Mouse (Mus musculus) liver, postnatal 0 days (tissue): Measurements from ENCODE around the gene Pef1. TPM values are rescaled to one million over a fixed set of nuclear protein-coding genes. Genes with fewer than 3 reads are reported as not detected.

Experiments used
- ATAC-seq: fragments of 200-750 bp; cut with Nextera tagmentation; 2 replicates; pipeline ENCODE4 v1.8.0; 2017; ENCODE audit warnings: mild to moderate bottlenecking, moderate library complexity
- DNase-seq: peaks from one replicate; pipeline ENCODE4 v3.0.0-alpha.2; 2016
- H3K27ac ChIP-seq: fragments of 300-500 bp; sonication (generic); 2 replicates; pipeline ENCODE4 v1.5.1; 2014; ENCODE audit warnings: antibody characterized with exemption, moderate library complexity, mild to moderate bottlenecking, low read depth
- H3K27me3 ChIP-seq: fragments of 300-500 bp; sonication (generic); 2 replicates; pipeline ENCODE4 v1.6.1; 2014; ENCODE audit warnings: low read length, control low read depth, mixed read lengths; ENCODE audit not compliant: insufficient read depth
- H3K36me3 ChIP-seq: fragments of 300-500 bp; sonication (generic); replicated peaks from 2 replicates; pipeline ENCODE4 v1.6.1; 2014; ENCODE audit warnings: mild to moderate bottlenecking, control low read depth, low read length, moderate library complexity, mixed read lengths; ENCODE audit not compliant: insufficient read depth
- H3K4me1 ChIP-seq: fragments of 300-500 bp; sonication (generic); 2 replicates; pipeline ENCODE4 v1.6.1; 2014; ENCODE audit warnings: antibody characterized with exemption, mild to moderate bottlenecking, control low read depth; ENCODE audit not compliant: insufficient read depth
- H3K4me2 ChIP-seq: fragments of 300-500 bp; sonication (generic); 2 replicates; pipeline ENCODE4 v1.6.1; 2014; ENCODE audit warnings: low read depth, mild to moderate bottlenecking, low read length, moderate library complexity, mixed read lengths
- H3K4me3 ChIP-seq: fragments of 300-500 bp; sonication (generic); 2 replicates; pipeline ENCODE4 v1.5.1; 2014; ENCODE audit warnings: low read depth, low read length
- H3K9ac ChIP-seq: fragments of 300-500 bp; sonication (generic); replicated peaks from 2 replicates; pipeline ENCODE4 v1.6.1; 2014; ENCODE audit warnings: mild to moderate bottlenecking, moderate library complexity
- H3K9me3 ChIP-seq: fragments of 300-500 bp; sonication (generic); 2 replicates; pipeline ENCODE4 v1.6.1; 2016; ENCODE audit warnings: mild to moderate bottlenecking, control low read depth, low read length, mixed read lengths
- CTCF ChIP-seq: sonication (generic); IDR thresholded peaks from 2 replicates; pipeline ENCODE4 v1.5.1; 2016; ENCODE audit warnings: antibody characterized with exemption, low read depth
- EP300 ChIP-seq: IDR thresholded peaks from 2 replicates; pipeline ENCODE4 v1.6.1; 2016; ENCODE audit warnings: antibody characterized with exemption, low read depth, mild to moderate bottlenecking
- WGBS: fragments of 180-500 bp; shearing (Covaris S2); extraction: QIAGEN DNeasy Blood & Tissue Kit; methylation state at CpG from one replicate; pipeline ENCODE4 v1.1.7; 2014; ENCODE audit not compliant: insufficient replicate concordance; 5-methylcytosine and 5-hydroxymethylcytosine counted together
- polyA plus RNA-seq: library from polyadenylated mRNA; unstranded; fragments of >200 nt; fragmentation: Nextera tagmentation; extraction: Ambion mirVana; gene quantifications from 2 replicates; pipeline ENCODE4 v1.2.1, GENCODE M21; 2015

The Pef1 gene
- polyA plus RNA-seq, 1 experiment from 2014 or later = 26.0 TPM

DNA sequence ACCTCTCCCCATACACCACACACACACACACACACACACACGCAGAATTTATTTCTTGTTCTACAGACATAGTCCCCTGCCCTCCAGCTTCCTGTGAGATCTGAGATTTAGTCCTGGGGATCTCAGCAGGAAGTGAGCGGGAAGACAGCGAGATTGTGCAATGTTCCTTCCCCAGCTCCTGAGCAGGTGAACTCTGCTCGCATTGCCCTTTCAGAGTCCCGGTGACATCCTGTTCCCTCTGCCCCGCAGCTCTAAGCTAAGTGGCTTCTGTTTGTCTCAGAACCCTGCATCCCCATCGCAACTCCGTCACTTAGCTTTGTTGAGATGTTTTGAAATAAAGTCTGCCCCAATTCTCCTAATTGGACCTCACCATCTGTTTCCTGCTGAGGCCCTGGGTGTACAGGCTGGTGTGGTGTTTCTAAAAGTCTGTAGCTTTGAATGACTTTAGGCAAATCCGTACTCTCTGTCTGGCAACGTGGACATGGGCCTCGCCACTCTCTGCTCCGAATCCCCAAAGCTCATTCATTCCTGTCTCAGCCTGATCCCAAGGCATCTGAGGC, 54.5 kb downstream of the Pef1 start:
- TF ChIP-seq EP300 = no peak
- TF ChIP-seq CTCF = no peak
- DNase-seq = no peak
- Histone ChIP-seq H3K27me3 (peaks cover 5% of the 10 kb centered on the region), H3K4me1 (no peaks in the 10 kb centered on the region), H3K4me2 (no peak overlapping the region), H3K36me3 (no peaks in the 10 kb centered on the region), H3K9ac (no peak overlapping the region), H3K27ac (no peak overlapping the region), H3K9me3 (no peaks in the 10 kb centered on the region), H3K4me3 (no peak overlapping the region)
- no peak for ATAC-seq
- 32% methylated on average over 12 of the region's 12 CpGs for WGBS

DNA sequence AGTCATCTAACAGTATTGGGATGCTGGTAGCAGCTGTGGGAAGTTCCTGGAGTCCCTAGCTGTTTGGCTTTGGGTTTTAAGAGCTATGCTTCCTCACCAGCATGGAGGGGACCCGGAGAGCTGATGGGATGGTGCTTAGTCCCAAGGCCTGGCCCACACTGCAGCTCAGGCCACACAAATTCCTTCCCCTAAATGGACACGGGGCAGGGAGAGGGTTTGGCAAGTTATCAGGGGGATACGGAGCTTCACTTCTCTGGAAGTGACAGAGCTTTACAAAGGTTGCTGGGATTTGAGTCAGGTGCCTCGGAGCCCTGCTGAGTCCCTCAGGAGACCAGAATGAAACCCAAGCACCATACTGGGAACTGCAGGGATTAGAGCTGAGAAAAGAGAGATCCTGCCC, 59.0 kb downstream of the Pef1 start:
- Histone ChIP-seq H3K27me3 (peaks cover 10% of the 10 kb centered on the region), H3K4me1 (peaks cover 7% of the 10 kb centered on the region), H3K9me3 (no peaks in the 10 kb centered on the region), H3K4me2 (no peak overlapping the region), H3K4me3 (no peak overlapping the region), H3K36me3 (peaks cover 7% of the 10 kb centered on the region), H3K9ac (no peak overlapping the region), H3K27ac (no peak overlapping the region)
- no peak for DNase-seq
- TF ChIP-seq EP300 = no peak
- TF ChIP-seq CTCF = no peak
- 54% methylated on average over 4 of the region's 4 CpGs for WGBS
- ATAC-seq = no peak

DNA sequence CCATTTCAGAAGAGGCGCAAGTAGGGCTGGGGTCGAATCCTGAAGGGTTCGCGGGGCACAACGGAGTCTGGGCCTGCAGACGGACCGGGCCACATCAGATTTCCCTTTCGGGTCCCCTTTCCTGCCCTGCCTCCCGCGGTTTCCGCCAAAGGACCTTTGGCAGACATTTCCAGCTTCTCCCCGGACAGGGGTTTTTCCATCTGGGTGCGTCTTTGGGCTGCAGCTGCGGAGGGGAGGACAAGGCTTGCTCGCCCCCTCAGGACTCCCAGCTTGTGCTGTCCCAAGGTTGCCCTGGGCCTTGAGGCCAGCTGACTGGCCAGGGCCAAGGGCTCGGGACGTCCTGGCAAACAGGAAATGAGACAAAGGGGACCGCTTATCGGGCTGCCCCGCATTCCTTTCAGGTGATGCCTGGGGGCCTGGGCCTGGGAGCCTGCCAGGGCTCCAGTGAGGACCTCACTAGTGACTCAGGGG, 61.1 kb downstream of the Pef1 start:
- Histone ChIP-seq H3K4me3 (no peak overlapping the region), H3K4me1 (peaks cover 16% of the 10 kb centered on the region), H3K27ac (peak overlapping the region; percentile 16; the same call in 1 of the 2 replicates), H3K9ac (peak overlapping the region; percentile 27; the same call in 1 of the 2 replicates), H3K27me3 (peaks cover 10% of the 10 kb centered on the region), H3K4me2 (peak overlapping the region; percentile 53), H3K9me3 (no peaks in the 10 kb centered on the region), H3K36me3 (peaks cover 7% of the 10 kb centered on the region)
- 10% methylated on average over 18 of the region's 20 CpGs for WGBS
- TF ChIP-seq CTCF (no peak), EP300 (no peak; the same call in 1 of the 2 replicates)
- DNase-seq (no peak), ATAC-seq (peak; percentile 47; the same call in 1 of the 2 replicates)

- Histone ChIP-seq H3K36me3 (peaks cover 7% of the 10 kb centered on the region), H3K27me3 (peaks cover 10% of the 10 kb centered on the region)
These were observed 61.8 kb downstream of the Pef1 start for GRCm38 (mm10) chr4:130164121-130164520.

DNA sequence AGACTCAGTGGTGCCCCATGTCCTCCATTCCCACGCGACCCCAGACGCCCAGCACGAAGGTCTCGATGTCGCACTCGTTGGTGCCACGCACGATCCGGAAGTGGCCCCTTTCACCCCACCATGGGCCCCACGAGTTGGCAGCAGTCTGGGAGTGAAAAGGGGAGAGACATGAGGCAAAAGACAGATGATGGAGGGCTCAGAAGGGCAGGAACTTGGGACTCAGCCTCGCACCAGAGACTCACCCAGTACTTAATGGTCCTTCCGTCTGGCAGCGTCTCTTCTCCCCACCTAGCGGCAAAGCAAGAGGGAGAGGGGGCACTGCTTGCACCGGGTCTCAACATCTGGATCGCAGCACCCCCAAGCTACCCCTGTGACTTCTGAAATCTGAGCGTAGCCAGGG, 63.7 kb downstream of the Pef1 start:
- H3K36me3 ChIP-seq = peaks cover 7% of the 10 kb centered on the region
- 77% methylated on average over 18 of the region's 18 CpGs for WGBS
- H3K4me3 ChIP-seq = no peak overlapping the region
- H3K9me3 ChIP-seq = no peaks in the 10 kb centered on the region
- no peak for TF ChIP-seq CTCF
- TF ChIP-seq EP300 = no peak
- ATAC-seq (no peak), DNase-seq (no peak)
- H3K4me1 ChIP-seq = peaks cover 18% of the 10 kb centered on the region
- H3K27me3 ChIP-seq = peaks cover 10% of the 10 kb centered on the region
- H3K27ac ChIP-seq = no peak overlapping the region
- no peak overlapping the region for H3K4me2 ChIP-seq
- H3K9ac ChIP-seq = no peak overlapping the region

More at GRCm38 (mm10) chr4:130164121-130164520, 61.8 kb downstream of the Pef1 start:
- 0 out of 2 replicates have a peak overlapping the region, but pooled peaks have one; percentile 6 for H3K27ac ChIP-seq
- H3K4me1 ChIP-seq = peaks cover 18% of the 10 kb centered on the region
- no peaks in the 10 kb centered on the region for H3K9me3 ChIP-seq
- DNase-seq = no peak
- WGBS = 72% methylated on average over 6 of the region's 6 CpGs
- no peak for TF ChIP-seq EP300
- H3K9ac ChIP-seq = no peak overlapping the region
- ATAC-seq = no peak
- H3K4me2 ChIP-seq = no peak overlapping the region
- no peak overlapping the region for H3K4me3 ChIP-seq

GRCm38 (mm10) chr4:130166592-130166991, 64.2 kb downstream of the Pef1 start:
- ATAC-seq = no peak
- peaks cover 18% of the 10 kb centered on the region for H3K4me1 ChIP-seq
- peaks cover 10% of the 10 kb centered on the region for H3K27me3 ChIP-seq
- peaks cover 7% of the 10 kb centered on the region for H3K36me3 ChIP-seq
- no peak for TF ChIP-seq EP300
- TF ChIP-seq CTCF = no peak
- H3K4me2 ChIP-seq = no peak overlapping the region
- no peaks in the 10 kb centered on the region for H3K9me3 ChIP-seq
- H3K9ac ChIP-seq = no peak overlapping the region
- H3K27ac ChIP-seq = no peak overlapping the region
- DNase-seq = no peak
- 84% methylated on average over 8 of the region's 8 CpGs for WGBS
- no peak overlapping the region for H3K4me3 ChIP-seq
